Mouse (Mus musculus) Patski (cell line): ENCODE data around the gene Hsd3b7. TPM values are rescaled to one million over a fixed set of nuclear protein-coding genes. Genes with fewer than 3 reads are reported as not detected.
"Not testable (repeated sequence)": the region's sequence is repeated elsewhere in the genome, so short reads cannot be mapped to it uniquely, and the experiment has no call there.

Experiments used
- ATAC-seq: fragments of 100-300 bp; one replicate; pipeline ENCODE4 v1.8.0; 2021
- CTCF ChIA-PET: fragments of 350-600 bp; sonication (Branson Sonifier 250); formaldehyde crosslinking; loops from one replicate; lab custom pipeline; 2022; ENCODE audit warnings: inconsistent platforms; lab: Charles Lee
- POLR2A ChIA-PET: fragments of 350-600 bp; sonication (Branson Sonifier 250); formaldehyde crosslinking; loops from one replicate; lab custom pipeline; 2022; ENCODE audit warnings: antibody characterized with exemption, inconsistent platforms; lab: Charles Lee
- DNase-seq: peaks from one replicate; pipeline ENCODE4 v3.0.0-alpha.2; 2011; ENCODE audit warnings: low read depth, low spot score
- H3K27me3 ChIP-seq: fragments of 371-371 bp; one replicate; pipeline ENCODE4 v1.5.1; 2021
- CTCF ChIP-seq: fragments of 100-300 bp; IDR thresholded peaks from one replicate; pipeline ENCODE4 v1.5.1; 2021
- in situ Hi-C: fragments of 300-500 bp; cut with MboI; formaldehyde crosslinking; loops from 3 replicates; pipeline ENCODE4 v1.11.1; 2018; ENCODE audit warnings: low pct_unique_long_range_greater_than_20kb, mixed read lengths
- polyA plus RNA-seq: library from polyadenylated mRNA; unstranded; gene quantifications from one replicate; pipeline ENCODE4 v1.2.3, GENCODE M21; 2021

Hsd3b7 gene
- polyA plus RNA-seq, 1 experiment from 2014 or later: 30.1 TPM

DNA sequence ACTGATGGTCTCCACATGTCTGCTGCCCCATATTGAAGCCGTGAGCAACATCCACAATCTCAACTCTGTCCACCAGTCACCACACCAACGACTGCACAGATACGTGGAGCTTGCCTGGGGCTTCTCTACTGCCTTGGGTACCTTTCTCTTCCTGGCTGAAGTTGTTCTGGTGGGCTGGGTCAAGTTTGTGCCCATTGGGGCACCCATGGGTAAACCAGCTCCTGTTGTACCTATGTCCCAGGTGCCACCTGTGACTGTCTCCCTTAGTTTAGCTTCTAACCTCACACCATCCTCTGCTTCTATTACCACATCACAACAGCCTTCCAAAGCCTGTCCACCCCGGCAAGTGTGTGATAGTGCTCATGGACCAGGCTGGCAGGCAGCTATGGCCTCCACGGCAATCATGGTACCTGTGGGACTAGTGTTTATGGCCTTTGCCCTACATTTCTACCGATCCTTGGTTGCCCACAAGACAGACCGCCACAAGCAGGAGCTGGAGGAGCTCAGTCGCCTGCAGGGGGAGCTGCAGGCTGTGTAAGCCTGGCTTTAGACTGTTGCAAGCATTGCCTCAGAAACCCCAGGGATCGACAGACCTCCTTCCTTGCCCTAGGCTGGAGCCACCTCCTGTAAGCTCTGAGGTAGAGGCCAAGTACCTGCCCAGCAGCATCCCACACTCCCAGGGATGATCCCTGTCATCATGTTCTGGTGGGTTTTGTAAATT is 26.6 kb upstream of the Hsd3b7 start:
- ChIA-PET POLR2A (interaction anchor here (0.5 to 1.5 kb wide), 2 partner anchors 28 to 65 kb away, joined by 4 read pairs; no protein-coding TSS in a partner anchor), CTCF (interaction anchor here (0.9 to 1.4 kb wide), 12 partner anchors 9 to 219 kb away, joined by 3 to 4 read pairs (median 3); partner anchors contain the start of gene Fbxl19)
- DNase-seq: no peak
- no peak for TF ChIP-seq CTCF
- no peaks in the 10 kb centered on the region for H3K27me3 ChIP-seq
- in situ Hi-C loops: no loop called here
- no peak for ATAC-seq

DNA sequence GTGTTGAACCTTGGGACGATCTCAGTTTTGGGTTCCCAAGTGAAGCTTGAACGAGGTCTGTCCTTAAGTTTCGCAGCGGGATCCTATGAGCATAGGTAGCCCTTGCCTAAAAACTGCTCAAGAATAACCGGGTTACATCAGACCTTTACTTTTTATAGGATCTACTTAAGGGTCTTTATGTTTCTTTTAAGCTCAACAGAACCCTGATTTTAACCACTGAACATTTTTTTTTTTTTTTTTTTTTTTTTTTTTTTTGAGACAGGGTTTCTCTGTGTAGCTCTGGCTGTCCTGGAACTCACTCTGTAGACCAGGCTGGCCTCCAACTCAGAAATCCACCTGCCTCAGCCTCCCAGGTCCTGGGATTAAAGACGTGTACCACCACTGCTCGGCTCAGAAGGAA is 24.6 kb upstream of the Hsd3b7 start:
- CTCF ChIA-PET, ATAC-seq, DNase-seq, H3K27me3 ChIP-seq: not testable (repeated sequence)
- POLR2A ChIA-PET: interaction anchor here (0.7 to 1.0 kb wide), 2 partner anchors 9 to 100 kb away, joined by 4 to 5 read pairs; partner anchors contain the start of genes Gm49388 and Zfp646
- in situ Hi-C loops: loop anchor here (5.0 kb wide), 1 partner anchor 161 kb away; no protein-coding TSS in a partner anchor

- H3K27me3 ChIP-seq: no peaks in the 10 kb centered on the region
- DNase-seq: no peak
- no peak for TF ChIP-seq CTCF
- ATAC-seq: peak; percentile 42
- in situ Hi-C loops: loop anchor here (5.0 kb wide), 1 partner anchor 161 kb away; no protein-coding TSS in a partner anchor
- ChIA-PET POLR2A (interaction anchor here (1.0 to 1.5 kb wide), 2 partner anchors 8 to 64 kb away, joined by 4 to 5 read pairs; partner anchors contain the start of gene Gm49388), CTCF (no interaction called here)
These were observed 24.0 kb upstream of the Hsd3b7 start, which contains the start of gene Setd1a for GRCm38 (mm10) chr7:127776426-127776825. TSS of gene Setd1a (plus strand) at chr7:127776670.

GRCm38 (mm10) chr7:127776878-127777473 is 23.4 kb upstream of the Hsd3b7 start:
- ChIA-PET POLR2A (interaction anchor here (0.7 to 1.5 kb wide), 4 partner anchors 8 to 69 kb away, joined by 3 to 5 read pairs (median 4); partner anchors contain the start of gene Gm49388), CTCF (no interaction called here)
- no peaks in the 10 kb centered on the region for H3K27me3 ChIP-seq
- in situ Hi-C loops: loop anchor here (5.0 kb wide), 1 partner anchor 160 kb away; no protein-coding TSS in a partner anchor
- peak; percentile 83 for ATAC-seq
- TF ChIP-seq CTCF: no peak
- DNase-seq: peak; percentile 68

GRCm38 (mm10) chr7:127777474-127778266 is 22.7 kb upstream of the Hsd3b7 start:
- DNase-seq (no peak), ATAC-seq (peak; percentile 41)
- in situ Hi-C loops: loop anchor here (5.0 kb wide), 1 partner anchor 160 kb away; no protein-coding TSS in a partner anchor
- ChIA-PET POLR2A (interaction anchor here (0.5 to 1.5 kb wide), 7 partner anchors 14 to 704 kb away, joined by 3 to 5 read pairs (median 3); no protein-coding TSS in a partner anchor), CTCF (interaction anchor here (0.9 kb wide), 1 partner anchor 23 kb away, joined by 4 read pairs; the partner anchor contains the start of gene Hsd3b7)
- TF ChIP-seq CTCF: no peak
- no peaks in the 10 kb centered on the region for H3K27me3 ChIP-seq

DNA sequence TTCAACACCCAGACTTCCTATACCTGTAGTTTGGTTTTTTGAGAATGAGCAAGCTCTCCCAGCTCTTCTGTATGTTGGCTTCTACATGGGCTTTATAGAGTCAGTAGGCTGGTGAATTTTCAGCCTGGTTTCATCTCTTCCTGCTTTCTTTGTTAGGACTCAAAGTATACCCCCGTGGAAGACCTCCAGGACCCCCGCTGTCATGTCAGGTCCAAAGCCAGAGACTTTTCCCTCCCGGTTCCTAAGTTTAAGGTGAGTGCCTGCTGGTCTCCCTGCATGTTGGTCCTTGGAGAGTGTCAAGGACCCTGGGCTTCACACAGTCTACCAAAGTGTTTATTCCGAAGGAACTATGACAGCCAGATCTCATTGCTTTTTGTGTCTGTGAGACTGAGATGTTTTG is 22.1 kb upstream of the Hsd3b7 start:
- CTCF ChIA-PET: interaction anchor here (0.9 kb wide), 1 partner anchor 22 kb away, joined by 4 read pairs; the partner anchor contains the start of gene Hsd3b7
- ATAC-seq: no peak
- in situ Hi-C loops: loop anchor here (5.0 kb wide), 1 partner anchor 159 kb away; no protein-coding TSS in a partner anchor
- TF ChIP-seq CTCF: no peak
- H3K27me3 ChIP-seq: no peaks in the 10 kb centered on the region
- no peak for DNase-seq
- POLR2A ChIA-PET: interaction anchor here (0.5 kb wide), 1 partner anchor 705 kb away, joined by 4 read pairs; no protein-coding TSS in a partner anchor

- DNase-seq (no peak), ATAC-seq (no peak)
- TF ChIP-seq CTCF: no peak
- ChIA-PET POLR2A (interaction anchor here (1.7 kb wide), 1 partner anchor 9 kb away, joined by 4 read pairs; the partner anchor contains the start of gene Setd1a), CTCF (interaction anchor here (1.5 kb wide), 1 partner anchor 12 kb away, joined by 4 read pairs; no protein-coding TSS in a partner anchor)
- H3K27me3 ChIP-seq: no peaks in the 10 kb centered on the region
- in situ Hi-C loops: no loop called here
These were observed 15.1 kb upstream of the Hsd3b7 start, which contains the start of gene Gm49388 for GRCm38 (mm10) chr7:127785308-127785707. TSS of gene Gm49388 (plus strand) at chr7:127785608.

DNA sequence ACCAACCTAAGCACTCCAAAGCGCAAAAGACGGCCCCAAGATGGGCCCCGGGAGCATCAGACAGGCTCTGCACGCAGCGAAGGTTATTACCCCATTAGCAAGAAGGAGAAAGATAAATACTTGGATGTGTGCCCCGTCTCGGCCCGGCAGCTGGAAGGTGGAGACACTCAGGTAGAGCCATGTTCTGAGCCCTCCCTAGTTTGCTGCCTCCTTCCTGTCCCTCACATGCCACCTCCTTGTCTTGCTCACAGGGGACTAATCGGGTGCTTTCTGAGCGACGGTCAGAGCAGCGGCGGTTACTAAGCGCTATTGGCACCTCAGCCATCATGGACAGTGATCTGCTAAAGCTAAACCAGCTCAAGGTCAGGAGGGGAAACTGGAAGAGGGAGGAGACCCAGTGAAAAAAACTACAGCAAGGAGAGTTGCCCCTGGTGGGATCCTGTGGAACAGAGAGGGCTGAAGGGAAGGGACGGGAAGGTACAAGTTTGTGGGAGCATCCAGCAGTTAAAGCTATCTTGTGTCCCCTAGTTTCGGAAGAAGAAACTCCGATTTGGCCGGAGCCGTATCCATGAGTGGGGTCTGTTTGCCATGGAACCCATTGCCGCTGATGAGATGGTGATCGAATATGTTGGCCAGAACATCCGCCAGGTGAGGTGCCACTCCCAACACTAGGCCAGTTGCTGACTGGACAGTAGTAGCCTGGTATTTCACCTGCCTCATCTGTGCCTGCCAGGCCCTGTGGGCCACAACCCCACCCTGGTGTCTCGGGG is 3.1 kb upstream of the Hsd3b7 start:
- ChIA-PET CTCF (interaction anchor here (1.1 to 1.5 kb wide), 3 partner anchors 23 to 411 kb away, joined by 3 read pairs; no protein-coding TSS in a partner anchor), POLR2A (interaction anchor here (0.6 kb wide), 1 partner anchor 187 kb away, joined by 5 read pairs; no protein-coding TSS in a partner anchor)
- no peak for DNase-seq
- TF ChIP-seq CTCF: no peak
- ATAC-seq: no peak
- no peaks in the 10 kb centered on the region for H3K27me3 ChIP-seq
- in situ Hi-C loops: no loop called here
